Mouse (Mus musculus): ENCODE data around the gene Pik3r6. TPM values are rescaled to one million over a fixed set of nuclear protein-coding genes. Genes with fewer than 3 reads are reported as not detected.

Pik3r6 gene
- polyA plus RNA-seq (2012; rRNA removed) = 2.8 and 2.9 TPM in 2 replicates

GRCm38 (mm10) chr11:68502902-68503629, at the start of gene Pik3r6:
Gene Pik3r6 (plus strand): TSS chr11:68503019.
- no peak for DNase-seq (ENCODE audit: extremely low spot score in 1 of 2, low spot score in 1 of 2)

GRCm38 (mm10) chr11:68453301-68453700, 49.5 kb upstream of the Pik3r6 start:
- no peak for DNase-seq (ENCODE audit: extremely low spot score in 1 of 2, low spot score in 1 of 2)

GRCm38 (mm10) chr11:68458086-68458485, 44.7 kb upstream of the Pik3r6 start:
- no peak for DNase-seq (ENCODE audit: extremely low spot score in 1 of 2, low spot score in 1 of 2)

GRCm38 (mm10) chr11:68459021-68459420, 43.8 kb upstream of the Pik3r6 start:
- DNase-seq (ENCODE audit: extremely low spot score in 1 of 2, low spot score in 1 of 2) = no peak

- no peak for DNase-seq (ENCODE audit: extremely low spot score in 1 of 2, low spot score in 1 of 2)
Observed at GRCm38 (mm10) chr11:68459486-68459885, 43.3 kb upstream of the Pik3r6 start.

GRCm38 (mm10) chr11:68462716-68463115, 40.1 kb upstream of the Pik3r6 start:
- DNase-seq (ENCODE audit: extremely low spot score in 1 of 2, low spot score in 1 of 2) = no peak

- no peak for DNase-seq (ENCODE audit: extremely low spot score in 1 of 2, low spot score in 1 of 2)
Observed at GRCm38 (mm10) chr11:68464260-68464659, 38.6 kb upstream of the Pik3r6 start.

GRCm38 (mm10) chr11:68465090-68465489, 37.7 kb upstream of the Pik3r6 start:
- no peak for DNase-seq (ENCODE audit: extremely low spot score in 1 of 2, low spot score in 1 of 2)

- DNase-seq (ENCODE audit: extremely low spot score in 1 of 2, low spot score in 1 of 2) = no peak
Observed at GRCm38 (mm10) chr11:68467441-68467840, 35.4 kb upstream of the Pik3r6 start.

- no peak for DNase-seq (ENCODE audit: extremely low spot score in 1 of 2, low spot score in 1 of 2)
Observed at GRCm38 (mm10) chr11:68467962-68468612, 34.7 kb upstream of the Pik3r6 start.

- DNase-seq (ENCODE audit: extremely low spot score in 1 of 2, low spot score in 1 of 2) = no peak
Observed at GRCm38 (mm10) chr11:68468886-68469285, 33.9 kb upstream of the Pik3r6 start.

- DNase-seq (ENCODE audit: extremely low spot score in 1 of 2, low spot score in 1 of 2) = no peak
Observed at GRCm38 (mm10) chr11:68472162-68472849, 30.5 kb upstream of the Pik3r6 start.

- DNase-seq (ENCODE audit: extremely low spot score in 1 of 2, low spot score in 1 of 2) = no peak
Observed at GRCm38 (mm10) chr11:68474600-68474999, 28.2 kb upstream of the Pik3r6 start.

GRCm38 (mm10) chr11:68475676-68476075, 27.1 kb upstream of the Pik3r6 start:
- no peak for DNase-seq (ENCODE audit: extremely low spot score in 1 of 2, low spot score in 1 of 2)

- DNase-seq (ENCODE audit: extremely low spot score in 1 of 2, low spot score in 1 of 2) = no peak
Observed at GRCm38 (mm10) chr11:68477661-68478060, 25.2 kb upstream of the Pik3r6 start.

GRCm38 (mm10) chr11:68478574-68478981, 24.2 kb upstream of the Pik3r6 start:
- peak; percentile 37 to 47 for DNase-seq (ENCODE audit: extremely low spot score in 1 of 2, low spot score in 1 of 2)

- DNase-seq (ENCODE audit: extremely low spot score in 1 of 2, low spot score in 1 of 2) = no peak
Observed at GRCm38 (mm10) chr11:68480660-68481059, 22.2 kb upstream of the Pik3r6 start.

- no peak for DNase-seq (ENCODE audit: extremely low spot score in 1 of 2, low spot score in 1 of 2)
Observed at GRCm38 (mm10) chr11:68482001-68482400, 20.8 kb upstream of the Pik3r6 start.

- DNase-seq (ENCODE audit: extremely low spot score in 1 of 2, low spot score in 1 of 2) = no peak
Observed at GRCm38 (mm10) chr11:68483213-68483612, 19.6 kb upstream of the Pik3r6 start.

- no peak for DNase-seq (ENCODE audit: extremely low spot score in 1 of 2, low spot score in 1 of 2)
Observed at GRCm38 (mm10) chr11:68484431-68484830, 18.4 kb upstream of the Pik3r6 start.

GRCm38 (mm10) chr11:68485206-68485942, 17.4 kb upstream of the Pik3r6 start:
- DNase-seq (ENCODE audit: extremely low spot score in 1 of 2, low spot score in 1 of 2) = peak in 1 of 2 experiments; percentile 76
